Mouse (Mus musculus) gastrocnemius, postnatal 25 days (tissue): Measurements from ENCODE around the gene Zfyve19. TPM values are rescaled to one million over a fixed set of nuclear protein-coding genes. Genes with fewer than 3 reads are reported as not detected.

ENCODE experiments used
- DNase-seq: peaks from one replicate; pipeline ENCODE4 v3.0.0; 2022
- long read RNA-seq, 2 experiments: library from polyadenylated mRNA; stranded (forward); transcript quantifications; one replicate each; pipeline ENCODE4 v2.0.0; 2021
- total RNA-seq, 2 experiments: library from RNA; stranded (reverse); gene quantifications; 1 replicate in 1 of 2; 2 replicates in 1 of 2; pipeline ENCODE4 v1.2.3; 2021

Zfyve19 gene
- total RNA-seq: 10 to 100 TPM; 10.5 to 11.7 TPM
- long read RNA-seq, experiment 1, transcript Zfyve19-201 (11 exons, 2,008 nt): major isoform, 5 of 8 reads
- long read RNA-seq, experiment 1, partial matches to known transcripts: 2 of 8 reads
- long read RNA-seq, experiment 1, other reads (novel, unspliced or antisense): 1 of 8 reads
- long read RNA-seq, experiment 2, transcript Zfyve19-201 (11 exons, 2,008 nt): major isoform, 8 of 11 reads
- long read RNA-seq, experiment 2, partial matches to known transcripts: 1 of 11 reads
- long read RNA-seq, experiment 2, other reads (novel, unspliced or antisense): 2 of 11 reads

DNA sequence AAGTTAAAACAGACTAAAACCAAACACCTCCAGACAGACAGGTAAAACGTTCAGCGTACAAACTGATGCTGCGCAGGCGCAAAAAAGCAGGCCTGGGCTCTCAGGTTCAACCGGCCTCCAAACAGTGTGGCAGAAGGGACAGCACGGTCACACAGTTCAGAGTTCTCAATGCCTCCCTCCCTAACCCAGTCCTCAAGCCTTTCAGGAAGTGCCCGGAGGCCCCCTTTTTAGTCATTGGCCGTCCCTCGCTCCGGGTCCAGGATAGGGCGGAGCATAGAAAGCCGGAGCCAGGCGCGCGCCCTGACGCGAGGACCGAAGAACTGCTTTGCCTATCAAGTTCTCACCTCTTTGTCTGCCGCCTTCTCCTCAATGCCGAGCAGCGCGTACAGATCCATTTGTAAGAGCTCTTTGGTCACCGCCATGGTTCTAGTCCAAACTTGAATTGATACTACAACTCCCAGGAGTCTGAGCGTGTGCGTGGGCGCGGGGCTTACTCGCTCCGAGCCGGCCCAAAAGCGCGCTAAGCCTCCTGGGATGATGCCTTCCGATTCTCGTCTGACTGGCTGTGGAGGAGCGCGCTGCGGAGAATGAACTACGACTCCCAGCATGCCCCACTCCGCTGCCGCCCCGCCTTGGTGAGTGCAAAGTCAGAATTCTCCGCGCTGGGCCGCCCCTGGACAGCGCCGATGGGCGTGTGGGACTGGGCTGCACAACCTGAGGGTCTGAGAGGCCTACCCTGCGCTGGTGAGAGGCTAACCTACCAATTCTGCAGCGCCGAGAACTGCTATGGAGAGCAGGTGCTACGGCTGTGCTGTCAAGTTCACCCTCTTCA lies at the start of gene Zfyve19, which contains the start of gene Dnajc17:
Gene Zfyve19 (plus strand): TSS at position 274 of the 832 bp plus-strand sequence.
Gene Dnajc17 (minus strand): TSS at position 452 of the 832 bp plus-strand sequence.
- DNase-seq: peak; percentile 95

DNA sequence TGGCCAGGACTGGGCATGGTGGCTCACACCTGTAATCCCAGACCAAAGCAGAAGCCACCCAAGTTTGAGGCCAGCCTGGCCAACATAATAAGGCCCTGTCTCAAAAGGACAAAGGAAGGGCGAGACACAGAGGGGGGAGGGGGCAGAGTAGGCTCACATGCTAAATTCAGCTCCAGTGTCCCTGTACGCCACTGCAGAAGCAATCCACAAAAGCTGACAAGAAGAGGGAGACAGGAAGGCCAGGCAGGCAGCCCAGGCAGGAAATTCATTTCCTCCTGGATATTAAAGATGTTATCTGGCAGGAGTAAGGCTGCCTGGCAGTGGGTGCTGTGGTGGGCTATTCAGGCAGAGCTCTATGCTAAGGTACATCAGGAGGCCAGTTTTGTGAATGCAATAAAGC lies 47.2 kb upstream of the Zfyve19 start:
- no peak for DNase-seq

DNA sequence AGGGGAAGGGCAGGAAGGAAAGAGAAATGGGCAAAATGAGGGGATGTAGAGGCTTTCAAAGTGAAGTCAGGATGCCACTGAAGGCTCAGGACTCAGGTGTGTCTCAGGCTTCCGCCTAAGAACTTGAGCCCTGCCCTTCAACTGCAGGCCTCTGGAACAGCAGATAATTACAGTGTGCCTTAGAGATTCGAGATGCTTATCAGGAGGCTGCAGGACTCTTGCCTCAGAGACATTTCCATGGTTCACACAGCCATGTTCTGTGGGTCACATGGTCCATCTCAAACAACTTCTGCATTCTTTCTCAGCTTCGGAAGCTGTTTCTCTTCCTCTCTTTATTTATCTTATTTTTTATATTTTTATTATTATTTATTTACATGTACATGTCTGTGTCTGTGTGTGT lies 45.3 kb upstream of the Zfyve19 start:
- DNase-seq: no peak

DNA sequence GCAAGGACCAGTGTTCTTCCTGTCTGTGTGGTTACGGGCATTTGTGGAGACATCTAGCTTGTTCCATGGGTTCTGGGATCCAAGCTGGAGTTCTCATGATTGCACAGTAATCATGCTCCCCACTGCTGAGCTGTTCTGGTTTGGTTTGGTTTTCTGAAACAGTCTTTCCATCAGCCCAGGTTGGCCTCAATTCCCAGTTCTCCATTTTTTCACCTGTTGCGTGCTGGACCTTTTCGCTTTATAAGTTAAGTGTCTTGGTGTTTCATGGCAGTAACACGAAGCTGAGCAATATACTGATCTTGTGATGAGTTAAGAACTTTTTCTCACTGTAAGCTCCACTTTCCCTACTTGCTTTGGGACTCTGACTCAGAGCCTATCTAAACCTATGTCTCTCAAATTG lies 44.4 kb upstream of the Zfyve19 start:
- no peak for DNase-seq

DNA sequence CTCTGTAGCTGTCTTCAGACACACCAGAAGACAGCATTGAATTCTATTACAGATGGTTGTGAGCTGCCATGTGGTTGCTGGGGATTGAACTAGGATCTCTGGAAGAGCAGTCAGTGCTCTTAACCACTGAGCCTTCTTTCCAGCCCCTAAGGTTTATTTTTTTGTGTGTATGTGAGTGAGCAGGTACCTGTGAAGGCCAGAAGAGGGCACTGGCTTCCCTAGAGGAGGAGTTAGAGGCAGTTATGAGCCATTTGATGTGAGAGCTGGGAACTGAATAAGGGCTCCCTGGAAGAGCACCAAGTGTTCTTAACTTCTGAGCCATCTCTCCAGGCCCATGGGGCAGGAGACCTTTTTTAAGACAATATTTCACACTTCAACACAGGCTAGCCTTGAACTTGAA lies 43.0 kb upstream of the Zfyve19 start:
- no peak for DNase-seq

DNA sequence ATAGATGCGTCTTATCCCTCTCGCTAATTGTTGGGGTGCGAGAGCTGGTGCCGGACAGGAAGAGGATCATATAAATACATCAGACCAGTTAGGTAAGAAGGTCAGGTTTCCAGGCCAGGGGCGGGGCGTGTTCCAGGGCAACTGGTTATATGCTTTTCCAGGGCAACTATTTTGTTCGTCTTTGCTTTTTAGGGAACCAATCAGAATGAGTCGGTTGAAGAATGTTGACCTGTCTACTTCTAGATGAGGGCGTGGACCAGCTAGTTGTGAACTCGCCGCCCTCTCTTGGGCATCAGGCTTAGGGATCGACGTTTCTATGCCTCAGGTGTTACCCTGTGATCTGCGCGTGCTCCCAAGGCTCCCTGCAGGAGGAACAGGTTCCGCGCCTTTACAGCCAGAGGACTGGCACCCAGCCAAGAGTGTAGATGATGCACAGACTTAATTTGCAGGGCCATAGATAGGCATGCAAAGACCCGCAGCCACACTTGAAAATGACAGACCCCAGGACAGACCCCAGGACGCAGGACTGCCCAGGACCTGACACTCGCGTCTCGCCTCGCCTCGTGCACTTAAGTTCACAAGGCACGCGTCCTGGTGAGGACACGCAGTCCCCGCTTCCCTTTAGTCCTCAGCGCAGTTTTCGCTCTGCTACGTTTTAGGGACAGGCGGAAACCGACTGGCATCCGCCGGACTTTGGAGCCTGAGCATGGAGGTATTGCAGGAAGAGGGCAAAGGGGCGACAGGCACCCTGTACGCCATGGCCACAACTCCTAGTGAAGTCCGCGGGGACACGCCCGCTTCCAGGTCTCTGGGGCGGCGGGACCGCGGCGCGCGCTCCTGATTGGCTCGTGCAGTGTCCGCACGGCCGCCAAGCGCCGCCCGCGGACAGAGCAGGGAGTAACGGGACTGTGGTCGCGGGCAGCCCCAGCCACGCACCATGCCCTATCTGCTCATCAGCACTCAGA lies 41.2 kb upstream of the Zfyve19 start, which contains the start of gene Gchfr:
Gene Gchfr (plus strand): TSS at position 873 of the 965 bp plus-strand sequence.
- DNase-seq: peak; percentile 62

DNA sequence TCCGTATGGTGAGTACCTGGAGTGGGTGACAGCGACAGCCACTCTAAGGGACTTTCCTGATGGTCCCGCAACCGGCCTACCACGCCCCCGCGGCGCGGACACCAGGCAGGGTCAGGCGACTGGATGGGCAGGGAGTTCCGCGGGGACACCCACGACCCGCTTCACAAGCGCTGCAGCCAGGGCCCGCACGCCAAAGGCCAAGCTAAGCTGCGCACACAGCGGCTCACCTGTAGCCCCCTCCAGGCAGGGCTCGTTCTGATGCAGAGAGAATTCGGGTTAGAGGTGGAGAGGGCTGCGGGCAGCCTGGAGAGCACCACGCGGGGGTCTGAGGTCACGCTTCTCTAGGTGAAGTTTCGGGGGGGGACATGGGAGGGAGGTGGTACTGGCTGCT lies 40.6 kb upstream of the Zfyve19 start:
- DNase-seq: no peak

DNA sequence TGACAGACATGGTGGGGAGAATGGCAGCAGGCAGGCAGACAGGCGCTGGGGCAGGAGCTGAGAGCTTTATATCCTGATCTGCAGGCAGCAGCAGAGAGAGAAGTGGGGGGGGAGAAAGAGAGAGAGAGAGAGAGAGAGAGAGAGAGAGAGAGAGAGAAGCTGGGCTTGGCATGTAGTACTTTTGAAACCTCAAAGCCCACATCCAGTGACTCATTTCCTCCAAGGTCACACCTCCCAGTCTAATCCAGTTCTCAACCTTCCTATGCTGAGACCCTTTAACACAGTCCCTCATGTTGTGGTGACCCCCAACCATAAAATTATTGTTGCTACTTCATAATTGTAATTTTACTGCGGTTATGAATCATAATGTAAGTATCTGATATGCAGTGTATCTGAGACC lies 38.1 kb upstream of the Zfyve19 start:
- DNase-seq: no peak

DNA sequence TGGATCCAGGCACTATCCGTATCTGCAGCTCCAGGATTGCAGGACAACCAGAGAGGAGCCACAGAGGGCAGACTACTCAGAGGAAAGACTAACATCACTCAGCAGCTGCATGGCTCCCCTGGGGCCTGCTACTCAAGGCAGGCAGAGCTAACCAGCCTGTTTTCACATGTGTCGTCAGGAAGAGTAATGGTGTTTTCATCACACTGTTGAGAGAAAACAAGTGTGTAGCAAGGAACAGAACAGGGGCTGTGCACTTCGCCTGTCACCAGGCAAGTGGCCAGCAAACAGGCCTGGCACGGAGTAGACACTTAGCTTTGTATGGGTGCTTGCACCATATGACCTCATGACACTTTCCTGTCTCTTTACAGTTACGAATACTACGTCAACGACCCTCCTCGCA lies 36.8 kb upstream of the Zfyve19 start:
- no peak for DNase-seq

DNA sequence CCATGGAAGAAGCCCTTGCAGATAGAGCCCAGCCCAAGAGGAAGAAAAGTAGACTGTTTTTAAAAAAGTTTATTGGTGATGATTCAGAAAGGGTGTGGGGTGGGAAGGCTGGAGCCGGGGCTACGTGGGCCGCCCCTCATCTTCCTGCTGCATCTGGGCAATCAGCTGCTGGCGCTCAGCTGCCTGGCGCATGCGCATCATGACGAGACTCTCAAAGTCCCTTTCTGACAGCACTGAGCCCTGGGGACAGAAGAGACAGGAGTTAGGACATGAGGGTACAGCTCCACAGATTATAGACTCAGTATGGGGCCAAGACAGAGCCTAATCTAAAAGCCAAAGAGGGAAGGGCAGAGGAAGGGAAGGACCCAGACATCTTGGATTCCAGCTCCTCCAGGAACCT lies 36.0 kb upstream of the Zfyve19 start:
- no peak for DNase-seq

DNA sequence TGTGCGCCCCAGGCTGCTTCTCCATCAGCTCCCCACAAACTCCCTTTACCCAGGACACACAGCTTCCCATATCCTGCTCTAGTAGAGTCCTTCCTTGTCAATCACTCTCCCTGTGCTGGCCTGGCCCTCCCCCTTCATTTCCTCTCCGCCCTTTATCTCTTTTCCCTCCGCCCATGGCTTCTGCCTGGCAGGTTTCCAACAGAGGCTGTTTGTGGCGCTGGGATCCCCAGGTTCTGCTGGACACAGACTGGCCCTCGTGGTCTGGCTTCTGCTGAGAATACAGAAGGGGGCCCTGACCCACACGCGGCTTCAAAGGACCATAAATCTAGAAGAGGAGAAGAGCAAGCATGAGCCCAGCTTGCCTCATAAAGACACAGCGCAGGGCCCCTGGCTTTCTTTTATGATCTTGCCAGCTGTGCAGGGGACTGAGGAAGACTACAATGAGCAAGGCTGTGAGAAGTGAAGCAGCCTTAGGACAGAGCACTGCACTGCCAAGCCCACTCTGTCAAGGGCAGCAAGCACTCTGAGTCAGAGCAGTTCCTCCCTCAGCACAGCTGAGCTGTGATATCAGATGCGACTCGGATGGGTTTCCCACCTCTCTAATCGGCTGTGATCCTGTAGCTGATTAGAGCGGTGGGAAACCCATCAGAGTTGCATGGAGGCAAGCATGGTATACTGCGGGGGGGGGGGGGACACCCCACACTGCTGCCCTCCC lies 35.4 kb upstream of the Zfyve19 start:
- DNase-seq: peak; percentile 27

DNA sequence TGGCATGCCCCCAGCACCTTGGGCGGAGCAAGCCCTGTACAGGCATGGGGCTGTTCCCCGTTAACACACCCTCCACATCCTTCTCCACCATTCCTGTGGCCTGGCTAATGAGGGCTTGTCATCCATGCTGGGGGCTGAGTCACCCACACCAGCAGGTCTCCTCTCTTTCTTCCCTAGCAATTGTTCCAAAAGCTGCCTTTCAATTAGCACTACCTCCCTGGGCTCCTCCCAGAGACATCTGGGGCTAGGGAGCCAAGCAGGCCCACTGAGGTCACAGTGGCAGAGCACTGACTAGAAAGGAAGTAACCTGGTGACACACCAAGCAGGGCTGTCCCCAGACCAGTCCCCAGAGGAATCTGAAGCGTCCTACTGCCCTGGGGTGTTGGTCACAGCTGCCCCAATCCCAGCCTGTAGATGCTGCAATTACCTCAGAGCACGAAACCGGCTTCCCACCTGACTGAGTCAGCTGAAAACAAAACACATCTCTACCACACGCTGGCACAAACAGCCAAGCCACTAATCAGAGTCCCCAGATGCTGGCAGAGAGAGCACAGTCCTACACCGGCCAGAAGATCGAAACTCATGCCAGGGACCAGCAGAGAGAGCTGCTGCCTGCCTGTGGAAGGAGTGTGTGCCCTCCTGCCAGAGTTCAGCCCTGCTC lies 34.3 kb upstream of the Zfyve19 start, which contains the start of gene Gm14137:
Gene Gm14137 (plus strand): TSS at position 519 of the 661 bp plus-strand sequence.
- DNase-seq: no peak

DNA sequence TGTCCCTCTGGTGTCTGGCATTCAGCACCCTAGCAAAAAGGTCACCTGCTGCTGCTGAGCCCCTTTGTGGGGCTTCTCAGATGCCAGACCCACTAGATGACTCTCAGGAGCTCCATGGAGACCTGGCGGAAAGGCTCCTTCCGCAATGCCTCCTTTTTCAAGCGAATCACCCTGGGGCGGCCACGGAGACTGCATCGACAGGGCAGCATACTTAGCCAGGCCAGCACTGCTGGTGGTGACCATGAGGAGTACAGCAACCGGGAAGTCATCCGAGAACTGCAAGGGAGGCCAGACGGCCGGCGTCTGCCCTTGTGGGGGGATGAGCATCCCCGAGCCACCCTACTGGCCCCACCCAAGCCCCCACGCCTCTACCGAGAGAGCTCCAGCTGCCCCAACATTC lies 33.6 kb upstream of the Zfyve19 start:
- no peak for DNase-seq

DNA sequence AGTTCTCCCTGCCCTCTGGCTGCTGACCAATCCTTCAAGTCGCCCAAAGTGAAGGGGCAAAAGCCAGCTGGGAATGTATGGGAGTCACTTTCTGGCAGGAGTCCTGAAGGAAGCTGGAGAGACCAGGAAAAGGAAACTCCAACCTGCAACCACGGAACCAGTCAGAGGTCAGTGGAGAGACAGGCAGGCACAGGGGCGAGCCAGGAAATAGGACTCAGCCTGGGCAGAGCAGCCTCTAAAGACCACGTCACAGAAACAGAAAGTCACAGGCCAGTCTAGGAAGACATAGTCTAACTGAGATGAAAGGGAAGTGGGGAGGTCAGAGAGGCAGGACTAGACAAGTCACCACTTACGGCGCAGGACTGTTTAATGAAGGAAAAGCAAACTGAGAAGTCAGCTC lies 32.8 kb upstream of the Zfyve19 start:
- no peak for DNase-seq

DNA sequence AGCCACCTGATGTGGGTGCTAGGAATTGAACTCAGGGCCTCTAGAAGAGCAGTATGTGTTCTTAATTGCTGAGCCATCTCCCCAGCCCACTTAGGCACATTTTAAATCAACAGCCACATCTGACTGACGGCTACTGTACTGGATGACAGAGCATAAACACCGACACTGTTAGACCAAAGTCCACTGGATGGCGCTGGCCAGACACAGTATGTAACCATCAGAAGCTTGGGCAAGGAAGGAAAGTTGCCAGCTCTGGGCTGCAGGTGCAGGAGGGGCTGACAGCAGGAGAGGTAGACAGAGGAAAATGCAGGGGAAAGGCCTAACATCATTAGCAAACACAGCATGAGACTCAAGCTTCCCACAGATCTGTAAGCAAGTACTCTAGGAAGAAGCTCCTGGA lies 31.7 kb upstream of the Zfyve19 start:
- DNase-seq: no peak

DNA sequence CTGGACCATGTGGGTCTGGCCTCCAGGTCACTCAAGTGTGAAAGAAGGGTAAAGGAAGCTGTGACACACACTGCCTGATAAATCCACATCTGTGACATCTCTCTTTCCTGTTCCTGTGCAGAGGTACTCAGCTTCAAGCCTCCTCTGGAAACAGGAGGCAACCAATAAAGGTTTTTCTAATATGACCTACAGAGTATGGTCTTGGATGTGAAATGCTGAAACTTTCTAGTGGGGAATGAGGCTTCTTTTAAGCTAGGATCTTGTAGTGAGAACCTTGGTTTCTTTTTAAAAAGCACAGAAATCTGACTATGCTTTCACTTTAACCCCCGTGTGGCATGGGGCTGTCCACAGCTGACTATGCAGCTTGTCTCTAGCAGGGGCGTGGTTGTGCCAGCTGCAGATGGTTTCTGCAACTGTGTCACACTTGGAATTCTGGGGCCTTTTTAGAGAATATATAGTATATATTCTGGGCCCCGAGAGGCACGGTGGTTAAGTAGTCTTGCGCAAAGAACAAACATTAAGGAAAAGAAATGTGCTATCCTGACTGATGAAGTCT lies 31.0 kb upstream of the Zfyve19 start:
- no peak for DNase-seq

DNA sequence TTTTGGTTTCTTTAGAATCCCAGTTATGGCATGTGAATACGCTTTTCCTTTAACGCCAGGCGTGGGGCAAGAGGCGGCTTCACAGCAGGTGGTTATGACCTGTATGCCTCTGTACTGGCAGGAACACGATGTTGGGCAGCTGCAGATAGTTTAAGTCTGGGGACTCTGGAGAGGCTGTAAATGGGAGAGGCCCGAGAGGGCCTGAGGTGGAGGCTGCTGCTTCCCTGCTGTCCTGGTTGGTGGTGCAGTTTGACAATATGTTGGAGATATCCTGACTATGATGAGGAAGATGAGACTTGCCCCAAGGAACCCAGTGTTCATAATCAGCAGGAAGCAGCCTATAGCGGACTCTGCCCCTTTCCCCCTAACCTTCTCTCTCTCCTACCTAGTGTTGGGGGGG lies 25.5 kb upstream of the Zfyve19 start:
- no peak for DNase-seq

DNA sequence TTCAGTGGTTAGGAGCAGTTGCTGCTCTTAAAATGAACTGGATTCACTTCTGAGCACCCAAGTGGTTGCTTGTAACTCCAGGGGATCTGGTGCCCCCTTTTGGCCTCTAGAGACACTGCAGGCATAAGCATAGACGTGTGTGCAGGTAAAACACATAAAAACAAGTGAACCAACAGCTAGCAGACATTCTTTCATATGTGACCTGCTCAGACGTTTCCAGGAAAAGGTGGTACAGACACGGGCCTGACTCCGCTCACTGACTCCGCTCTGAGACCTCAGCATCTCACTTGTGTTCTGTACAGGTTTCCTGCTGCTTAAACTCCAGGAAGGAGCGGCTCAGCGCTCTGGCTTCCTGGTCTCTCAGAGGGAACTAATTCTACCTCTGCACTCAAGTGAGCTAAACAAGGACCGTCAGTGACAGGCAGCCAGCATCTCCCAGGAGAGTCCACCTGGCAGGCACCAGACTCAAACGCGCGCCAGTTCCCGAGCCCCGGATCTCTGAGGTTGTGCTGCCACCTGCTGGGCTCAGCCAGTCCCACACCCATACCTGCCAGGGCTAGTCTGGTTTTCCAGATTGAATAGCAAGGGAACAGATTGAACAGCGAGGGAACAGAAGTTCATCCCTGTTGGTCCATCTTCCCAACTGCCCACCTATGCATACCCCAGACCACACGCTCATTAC lies 19.2 kb upstream of the Zfyve19 start:
- peak; percentile 72 for DNase-seq

DNA sequence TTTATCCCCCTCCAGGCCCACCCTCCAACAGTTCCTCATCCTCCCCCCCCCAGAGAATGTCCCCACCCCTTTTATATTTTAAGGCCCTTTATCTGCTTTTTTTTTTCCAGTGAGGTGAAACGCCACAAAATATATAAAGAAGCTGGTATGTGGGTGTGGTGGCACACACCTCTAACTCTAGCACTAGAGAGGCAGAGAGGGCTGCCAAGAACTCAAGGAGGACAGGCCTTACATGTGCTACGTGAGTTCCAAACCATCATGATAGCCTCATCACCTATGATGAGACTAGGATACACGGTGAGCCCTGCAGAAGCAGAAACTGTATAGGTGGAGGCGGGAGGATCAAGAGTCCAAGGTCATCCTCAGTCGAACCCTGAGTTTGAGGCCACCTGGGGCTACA lies 17.4 kb upstream of the Zfyve19 start:
- no peak for DNase-seq

DNA sequence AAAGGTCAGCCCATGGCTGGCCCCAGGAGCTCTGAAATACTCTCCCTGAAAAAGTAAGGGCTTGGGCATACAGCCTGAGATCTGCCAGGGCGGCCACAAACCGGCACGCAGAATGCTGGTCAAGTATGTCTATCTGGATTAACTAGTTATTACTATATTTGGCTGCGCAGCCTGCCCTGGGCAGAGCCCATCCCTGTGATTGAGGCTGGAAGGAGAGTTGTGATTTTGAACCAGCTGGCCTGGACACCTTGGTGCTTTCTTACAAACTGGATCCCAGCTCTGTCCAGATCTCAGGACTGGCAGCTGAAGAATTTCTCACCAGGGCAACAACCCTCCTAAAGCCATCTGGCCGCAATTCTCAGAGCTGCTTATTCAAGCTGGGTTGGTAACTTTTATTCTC lies 14.3 kb upstream of the Zfyve19 start:
- peak; percentile 74 for DNase-seq
